Mouse (Mus musculus) CH12.LX (cell line): ENCODE results near the gene Spink2. TPM values are rescaled to one million over a fixed set of nuclear protein-coding genes. Genes with fewer than 3 reads are reported as not detected.

ENCODE experiments used
- DNase-seq: peaks from one replicate; pipeline ENCODE4 v3.0.0-alpha.2; 2013; ENCODE audit errors: extremely low read depth
- H3K27ac ChIP-seq: 2 replicates; pipeline ENCODE4 v1.5.1; 2012; ENCODE audit warnings: low read depth, mild to moderate bottlenecking, control low read depth, moderate library complexity; ENCODE audit not compliant: insufficient read depth
- H3K27me3 ChIP-seq: replicated peaks from 2 replicates; pipeline ENCODE3; 2012; ENCODE audit warnings: inconsistent platforms
- H3K36me3 ChIP-seq, 2 experiments: replicated peaks in 1 of 2; 2 replicates each; pipeline versions ENCODE3 to v1.6.1; 2012; ENCODE audit warnings: inconsistent platforms in 1 of 2, low read length in 1 of 2, mild to moderate bottlenecking in 1 of 2, mixed read lengths in 1 of 2, moderate library complexity in 1 of 2; ENCODE audit not compliant: control insufficient read depth in 1 of 2, insufficient read depth in 1 of 2
- H3K4me1 ChIP-seq, 2 experiments: 2 replicates each; pipeline ENCODE4 v1.6.1; 2012; ENCODE audit warnings: inconsistent platforms in 1 of 2, moderate library complexity in 1 of 2; ENCODE audit not compliant: insufficient read depth in 2 of 2, control insufficient read depth in 1 of 2
- H3K4me2 ChIP-seq: 2 replicates; pipeline ENCODE4 v1.6.1; 2012; ENCODE audit warnings: low read depth, mild to moderate bottlenecking, control low read depth; ENCODE audit not compliant: poor library complexity, insufficient read depth, severe bottlenecking
- H3K4me3 ChIP-seq, 3 experiments: fragments of 150-350 bp in 1 of 3; sonication (generic) in 1 of 3; replicated peaks in 1 of 3; 2 replicates each; pipeline versions ENCODE3 to v1.5.1; 2011 to 2012; ENCODE audit warnings: low read depth in 2 of 3, low read length in 2 of 3, mild to moderate bottlenecking in 2 of 3, moderate library complexity in 2 of 3, control low read depth in 1 of 3, improper control_type of control experiment in 1 of 3, inconsistent platforms in 1 of 3, mixed read lengths in 1 of 3; ENCODE audit not compliant: poor library complexity in 1 of 3
- H3K79me2 ChIP-seq: replicated peaks from 2 replicates; pipeline ENCODE4 v1.6.1; 2012; ENCODE audit warnings: mild to moderate bottlenecking, moderate library complexity; ENCODE audit not compliant: control insufficient read depth, poor library complexity, insufficient read depth, severe bottlenecking; ENCODE audit errors: extremely low read depth
- H3K9ac ChIP-seq: 2 replicates; pipeline ENCODE4 v1.6.1; 2012; ENCODE audit warnings: low read depth, mild to moderate bottlenecking, control low read depth, moderate library complexity; ENCODE audit not compliant: insufficient read depth
- H3K9me3 ChIP-seq: replicated peaks from 2 replicates; pipeline ENCODE3; 2012; ENCODE audit warnings: low read length, inconsistent platforms, mixed read lengths
- BHLHE40 ChIP-seq: IDR thresholded peaks from 2 replicates; pipeline ENCODE4 v1.6.1; 2011; ENCODE audit warnings: mild to moderate bottlenecking, low read depth, low read length, improper control_type of control experiment
- CHD1 ChIP-seq: IDR thresholded peaks from 2 replicates; pipeline ENCODE4 v1.6.1; 2012; ENCODE audit warnings: low read depth, low read length, improper control_type of control experiment, inconsistent platforms
- CHD2 ChIP-seq: IDR thresholded peaks from 2 replicates; pipeline ENCODE4 v1.6.1; 2011; ENCODE audit warnings: low read length, improper control_type of control experiment
- CTCF ChIP-seq, 2 experiments: IDR thresholded peaks in 1 of 2; conservative IDR thresholded peaks in 1 of 2; 2 replicates each; pipeline ENCODE4 v1.5.1; 2011 to 2012; ENCODE audit warnings: low read depth in 2 of 2, low read length in 2 of 2, improper control_type of control experiment in 1 of 2, inconsistent platforms in 1 of 2, mild to moderate bottlenecking in 1 of 2, moderate library complexity in 1 of 2
- E2F4 ChIP-seq: IDR thresholded peaks from 2 replicates; pipeline ENCODE4 v1.6.1; 2011; ENCODE audit warnings: low read depth, low read length, improper control_type of control experiment; ENCODE audit not compliant: insufficient replicate concordance
- EP300 ChIP-seq: IDR thresholded peaks from 2 replicates; pipeline ENCODE4 v1.6.1; 2011; ENCODE audit warnings: low read length, improper control_type of control experiment
- ETS1 ChIP-seq: conservative IDR thresholded peaks from 2 replicates; pipeline ENCODE4 v1.6.1; 2012; ENCODE audit warnings: low read depth, mild to moderate bottlenecking, inconsistent platforms, low read length, improper control_type of control experiment, moderate library complexity
- GABPA ChIP-seq: IDR thresholded peaks from 2 replicates; pipeline ENCODE4 v1.6.1; 2012; ENCODE audit warnings: low read depth, low read length, improper control_type of control experiment, inconsistent platforms; ENCODE audit not compliant: insufficient replicate concordance
- HCFC1 ChIP-seq: IDR thresholded peaks from 2 replicates; pipeline ENCODE4 v1.6.1; 2012; ENCODE audit warnings: low read depth, mild to moderate bottlenecking, inconsistent platforms, low read length, improper control_type of control experiment
- IRF4 ChIP-seq: IDR thresholded peaks from 2 replicates; pipeline ENCODE4 v1.6.1; 2014; ENCODE audit warnings: low read depth, mild to moderate bottlenecking, inconsistent platforms, low read length, improper control_type of control experiment
- JUND ChIP-seq: conservative IDR thresholded peaks from 2 replicates; pipeline ENCODE4 v1.6.1; 2011; ENCODE audit warnings: low read depth, low read length, improper control_type of control experiment
- MAX ChIP-seq: IDR thresholded peaks from 2 replicates; pipeline ENCODE4 v1.6.1; 2011; ENCODE audit warnings: low read length, improper control_type of control experiment
- MAZ ChIP-seq: IDR thresholded peaks from 2 replicates; pipeline ENCODE4 v1.6.1; 2012; ENCODE audit warnings: low read depth, mild to moderate bottlenecking, inconsistent platforms, low read length, improper control_type of control experiment, moderate library complexity
- MEF2A ChIP-seq: IDR thresholded peaks from 2 replicates; pipeline ENCODE4 v1.6.1; 2014; ENCODE audit warnings: low read depth, mild to moderate bottlenecking, inconsistent platforms, low read length, improper control_type of control experiment, borderline replicate concordance
- MYC ChIP-seq: IDR thresholded peaks from 2 replicates; pipeline ENCODE4 v1.6.1; 2011; ENCODE audit warnings: low read depth, mild to moderate bottlenecking, improper control_type of control experiment, low read length
- NRF1 ChIP-seq: IDR thresholded peaks from 2 replicates; pipeline ENCODE4 v1.6.1; 2014; ENCODE audit warnings: low read depth, mild to moderate bottlenecking, inconsistent platforms, low read length, improper control_type of control experiment, moderate library complexity
- PAX5 ChIP-seq: IDR thresholded peaks from 2 replicates; pipeline ENCODE4 v1.6.1; 2012; ENCODE audit warnings: low read length, inconsistent platforms, mixed read lengths
- POLR2A ChIP-seq: IDR thresholded peaks from 2 replicates; pipeline ENCODE4 v1.6.1; 2011; ENCODE audit warnings: low read depth, mild to moderate bottlenecking, improper control_type of control experiment, low read length
- POLR2AphosphoS2 ChIP-seq: IDR thresholded peaks from 2 replicates; pipeline ENCODE4 v1.6.1; 2011; ENCODE audit warnings: low read depth, low read length, improper control_type of control experiment
- RAD21 ChIP-seq: IDR thresholded peaks from 2 replicates; pipeline ENCODE4 v1.6.1; 2011; ENCODE audit warnings: low read depth, mild to moderate bottlenecking, low read length, improper control_type of control experiment, moderate library complexity
- RCOR1 ChIP-seq: conservative IDR thresholded peaks from 2 replicates; pipeline ENCODE4 v1.6.1; 2012; ENCODE audit warnings: low read depth, mild to moderate bottlenecking, inconsistent platforms, low read length, improper control_type of control experiment
- SIN3A ChIP-seq: IDR thresholded peaks from 2 replicates; pipeline ENCODE4 v1.6.1; 2012; ENCODE audit warnings: low read length, improper control_type of control experiment, inconsistent platforms
- SMC3 ChIP-seq: IDR thresholded peaks from 2 replicates; pipeline ENCODE4 v1.6.1; 2011; ENCODE audit warnings: low read depth, low read length, improper control_type of control experiment
- TBP ChIP-seq: conservative IDR thresholded peaks from 2 replicates; pipeline ENCODE4 v1.6.1; 2011; ENCODE audit warnings: low read depth, low read length, improper control_type of control experiment
- TCF12 ChIP-seq: IDR thresholded peaks from 2 replicates; pipeline ENCODE4 v1.6.1; 2014; ENCODE audit warnings: low read depth, mild to moderate bottlenecking, inconsistent platforms, low read length, improper control_type of control experiment
- UBTF ChIP-seq: IDR thresholded peaks from 2 replicates; pipeline ENCODE4 v1.6.1; 2012; ENCODE audit warnings: low read depth, mild to moderate bottlenecking, inconsistent platforms, low read length, improper control_type of control experiment, moderate library complexity
- USF1 ChIP-seq: IDR thresholded peaks from 2 replicates; pipeline ENCODE4 v1.6.1; 2014; ENCODE audit warnings: low read depth, mild to moderate bottlenecking, inconsistent platforms, low read length, improper control_type of control experiment
- USF2 ChIP-seq: conservative IDR thresholded peaks from 2 replicates; pipeline ENCODE4 v1.6.1; 2011; ENCODE audit warnings: low read depth, low read length, improper control_type of control experiment
- ZC3H11A ChIP-seq: IDR thresholded peaks from 2 replicates; pipeline ENCODE4 v1.6.1; 2012; ENCODE audit warnings: low read depth, mild to moderate bottlenecking, inconsistent platforms, low read length, improper control_type of control experiment
- ZMIZ1 ChIP-seq: IDR thresholded peaks from 2 replicates; pipeline ENCODE4 v1.6.1; 2012; ENCODE audit warnings: low read depth, mild to moderate bottlenecking, inconsistent platforms, low read length, improper control_type of control experiment
- dilution Hi-C: fragments of 300-500 bp; cut with MboI; formaldehyde crosslinking; loops from 2 replicates; pipeline ENCODE4 v1.14.3; 2020; ENCODE audit warnings: low sequenced_read_pairs; ENCODE audit not compliant: extremely low pct_unique_long_range_greater_than_20kb, extremely low pct_ligation_motif_present
- in situ Hi-C: fragments of 300-500 bp; cut with MboI; formaldehyde crosslinking; loops from 3 replicates; pipeline ENCODE4 v1.14.3; 2019; ENCODE audit warnings: low sequenced_read_pairs, low pct_ligation_motif_present, low pct_unique_long_range_greater_than_20kb, mixed read lengths
- polyA plus RNA-seq: library from polyadenylated mRNA; unstranded; fragments of >175 nt; gene quantifications from 2 replicates; pipeline ENCODE4 v1.2.1, GENCODE M21; 2012; ENCODE audit warnings: low read depth; ENCODE audit not compliant: insufficient read length
- total RNA-seq, 2 experiments: library from RNA; depleted of rRNA; stranded (reverse); fragments of 300-350 nt in 1 of 2; fragments of >200 nt in 1 of 2; gene quantifications; 2 replicates each; pipeline ENCODE4 v1.2.3; 2012 to 2014

The Spink2 gene
- total and polyA plus RNA-seq, 3 experiments: 0.42 to 1.3 TPM; not detected in 1

GRCm38 (mm10) chr5:77250083-77250482, 38.8 kb upstream of the Spink2 start:
- H3K4me2 ChIP-seq: no peak overlapping the region
- H3K4me3 ChIP-seq: no peak overlapping the region
- H3K79me2 ChIP-seq: no peaks in the 10 kb centered on the region
- in situ Hi-C loops: loop anchor here (5.0 kb wide), 1 partner anchor 52 kb away; no protein-coding TSS in a partner anchor
- dilution Hi-C loops: no loop called here
- no peak overlapping the region for H3K27ac ChIP-seq
- no peaks in the 10 kb centered on the region for H3K27me3 ChIP-seq
- TF ChIP-seq ZC3H11A: no peak
- TF ChIP-seq TBP: no peak
- TF ChIP-seq MAZ: no peak
- TF ChIP-seq PAX5: no peak
- TF ChIP-seq, all 38 proteins: peak for 0
- DNase-seq: no peak
- H3K36me3 ChIP-seq: no peaks in the 10 kb centered on the region
- H3K9me3 ChIP-seq: no peaks in the 10 kb centered on the region
- H3K4me1 ChIP-seq: peaks cover 8 to 55% of the 10 kb centered on the region in 2 experiments
- H3K9ac ChIP-seq: no peak overlapping the region

- Histone ChIP-seq H3K36me3 (no peaks in the 10 kb centered on the region), H3K4me3 (peak overlapping the region in 2 of 3 experiments; percentile 21 to 39)
- TF ChIP-seq ETS1 (peak; percentile 76), MAX (peak; percentile 92), IRF4 (no peak; the same call in 1 of the 2 replicates), POLR2AphosphoS2 (no peak), MEF2A (0 out of 2 replicates have a peak, but pooled peaks have one; percentile 14), EP300 (peak; percentile 50; the same call in 1 of the 2 replicates), E2F4 (no peak), NRF1 (no peak), RAD21 (no peak), RCOR1 (no peak; the same call in 1 of the 2 replicates), BHLHE40 (peak; percentile 82), POLR2A (peak; percentile 61), GABPA (no peak), CHD1 (no peak), UBTF (no peak), ZC3H11A (no peak), CTCF (conservative IDR thresholded peaks at IDR 0.05 in 1 of 2, IDR thresholded peaks at IDR 0.05 in 1 of 2; ENCODE audit: low read depth in 2 of 2, low read length in 2 of 2) (no peak), CHD2 (peak; percentile 44; the same call in 1 of the 2 replicates), HCFC1 (no peak; the same call in 1 of the 2 replicates), TCF12 (no peak; the same call in 1 of the 2 replicates), TBP (peak; percentile 56; the same call in 1 of the 2 replicates), MYC (peak; percentile 65; the same call in 1 of the 2 replicates), USF2 (peak; percentile 82), SIN3A (peak; percentile 61), MAZ (peak; percentile 95), SMC3 (no peak), PAX5 (no peak), ZMIZ1 (no peak), USF1 (peak; percentile 80), JUND (no peak)
Observed at GRCm38 (mm10) chr5:77245787-77246671, 34.8 kb upstream of the Spink2 start.

More at GRCm38 (mm10) chr5:77245787-77246671, 34.8 kb upstream of the Spink2 start:
- Histone ChIP-seq H3K4me2 (peak overlapping the region; percentile 99), H3K79me2 (no peaks in the 10 kb centered on the region), H3K9me3 (no peaks in the 10 kb centered on the region), H3K27ac (peak overlapping the region; percentile 63), H3K9ac (peak overlapping the region; percentile 61), H3K4me1 (peaks cover 3 to 44% of the 10 kb centered on the region in 2 experiments; a peak in 2 of 4 replicates), H3K27me3 (no peaks in the 10 kb centered on the region)
- DNase-seq: peak; percentile 85
- dilution Hi-C loops: no loop called here
- in situ Hi-C loops: no loop called here
